Mouse (Mus musculus): Measurements from ENCODE around the gene Olfr9.
"Not testable (repeated sequence)": the region's sequence is repeated elsewhere in the genome, so short reads cannot be mapped to it uniquely, and the experiment has no call there.

Gene Olfr9

DNA sequence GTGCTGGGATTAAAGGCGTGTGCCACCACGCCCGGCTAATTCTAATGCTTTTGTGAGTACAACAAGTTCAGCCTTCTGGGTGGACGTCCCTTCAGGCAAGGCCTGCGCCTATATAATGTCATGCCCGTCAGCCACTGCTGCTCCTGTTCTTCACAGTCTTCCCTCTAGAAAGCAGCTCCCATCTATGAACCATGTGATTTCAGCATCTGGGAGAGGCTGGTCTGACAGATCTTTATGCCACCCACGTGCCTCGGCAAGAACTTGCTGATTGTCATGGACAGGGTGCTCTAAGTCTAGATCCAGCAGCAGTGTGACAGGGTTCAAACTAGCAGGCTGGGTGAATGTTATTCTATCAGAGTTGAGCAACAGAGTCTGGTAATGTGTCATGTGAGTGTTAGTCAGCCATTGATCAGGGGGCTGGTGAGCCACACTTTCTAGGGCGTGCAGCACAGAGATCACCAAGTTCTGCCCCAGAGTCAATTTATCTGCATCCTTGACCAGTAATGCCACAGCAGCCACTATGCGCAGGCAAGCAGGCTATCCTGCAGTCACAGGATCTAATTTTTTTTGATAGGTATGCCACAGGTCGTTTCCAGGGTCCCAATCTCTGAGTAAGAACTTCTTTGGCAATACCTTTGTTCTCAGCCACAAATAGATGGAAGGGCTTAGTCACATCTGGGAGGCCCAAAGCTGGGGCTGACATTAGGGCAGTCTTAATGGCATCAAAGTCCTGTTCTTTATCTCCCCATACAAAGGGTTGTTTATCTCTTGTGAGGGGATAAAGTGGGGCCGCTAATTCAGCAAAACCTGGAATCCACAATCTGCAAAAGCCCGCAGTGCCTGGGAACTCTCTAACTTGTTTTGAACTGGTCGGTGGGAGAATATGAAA lies 15.0 kb downstream of the Olfr9 start:
- in situ Hi-C loops (cut with MboI, MseI): no loop called here

DNA sequence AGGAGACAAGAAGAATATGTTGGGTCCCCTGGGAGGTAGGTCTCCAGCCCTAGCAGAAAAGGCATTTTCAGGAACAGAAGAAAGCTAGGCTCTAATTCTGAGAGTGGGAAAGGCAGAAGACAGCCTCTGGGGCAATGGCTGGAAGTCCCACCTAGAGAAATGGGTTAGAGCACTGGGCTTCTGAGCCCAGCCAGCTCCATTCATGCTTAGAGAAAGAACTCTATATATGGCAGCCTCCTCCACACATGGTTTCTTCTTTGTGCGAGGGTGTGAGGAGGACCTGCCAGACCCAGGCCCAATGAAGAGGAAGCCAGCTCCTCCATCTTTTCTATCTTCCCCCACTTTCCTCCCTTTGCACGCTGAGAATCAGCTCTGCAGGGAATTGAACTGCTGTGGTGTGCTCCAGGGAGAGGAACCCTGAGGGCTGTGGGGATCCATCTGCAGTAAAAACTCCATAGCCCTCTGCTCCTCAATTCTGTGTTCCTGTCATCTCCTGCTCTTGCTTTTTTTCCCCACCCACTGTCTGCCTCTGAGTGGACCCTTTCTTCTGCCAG lies 21.1 kb downstream of the Olfr9 start, which contains the start of gene Olfr763:
Gene Olfr763 (plus strand): TSS at position 504 of the 554 bp plus-strand sequence.
- in situ Hi-C loops (cut with MboI, MseI): no loop called here

DNA sequence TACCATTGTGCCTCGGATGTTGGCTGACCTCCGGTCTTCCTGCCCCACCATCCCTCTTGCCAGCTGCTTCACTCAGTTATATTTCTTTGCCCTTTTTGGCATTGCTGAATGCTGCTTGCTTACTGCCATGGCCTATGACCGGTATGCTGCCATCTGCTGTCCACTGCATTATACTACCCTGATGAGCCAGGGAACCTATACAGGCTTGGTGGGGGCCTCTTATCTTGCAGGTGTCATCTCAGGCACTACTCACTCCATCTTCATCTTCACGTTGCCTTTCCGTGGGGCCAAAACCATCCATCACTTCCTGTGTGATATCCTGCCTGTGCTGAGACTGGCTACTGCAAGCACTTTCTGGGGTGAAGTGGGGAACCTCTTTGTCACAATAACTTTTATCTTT lies 22.3 kb downstream of the Olfr9 start:
- in situ Hi-C loops (cut with MboI, MseI): not testable (repeated sequence)

DNA sequence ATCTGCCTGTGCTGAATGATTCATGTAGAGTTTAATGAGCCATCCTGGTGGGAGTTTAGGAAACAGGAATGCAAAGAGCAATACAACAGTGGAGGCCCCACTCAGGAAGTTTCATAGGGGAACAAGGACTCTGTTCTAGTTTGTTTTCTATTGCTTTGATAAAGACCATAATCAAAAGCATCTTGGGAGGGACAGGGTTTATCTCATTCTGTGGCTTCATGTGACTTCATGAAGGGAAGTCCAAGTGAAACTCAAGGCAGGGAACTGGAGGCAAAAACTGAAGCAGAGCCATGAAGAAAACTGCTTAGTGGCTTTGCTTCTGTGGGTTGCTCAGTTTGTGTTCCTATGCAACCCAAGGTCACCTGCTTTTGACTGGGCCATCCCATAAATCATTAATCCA lies 25.2 kb downstream of the Olfr9 start:
- in situ Hi-C loops (cut with MboI, MseI): no loop called here

DNA sequence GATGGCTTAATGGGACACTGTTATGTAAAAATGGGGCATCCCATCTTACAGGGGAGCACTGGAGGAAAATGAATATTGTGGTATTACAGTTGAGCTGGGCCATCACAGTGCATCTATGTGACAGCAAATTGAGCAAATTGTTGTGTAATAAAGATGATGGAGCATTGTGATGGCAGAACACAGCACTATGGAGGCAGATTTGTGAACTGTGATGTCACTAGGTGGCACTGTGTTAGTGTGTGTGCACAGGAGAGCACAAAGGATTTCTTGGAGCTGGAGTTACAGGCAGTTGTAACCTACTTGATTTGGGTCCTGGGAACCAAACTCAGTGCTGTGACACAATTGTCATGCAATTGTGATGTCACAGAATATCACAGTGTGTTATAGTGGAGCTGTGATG lies 34.1 kb downstream of the Olfr9 start:
- in situ Hi-C loops (cut with MboI, MseI): loop anchor here (10.0 kb wide), 1 partner anchor 471 kb away; the partner anchor contains the start of gene Olfr790

DNA sequence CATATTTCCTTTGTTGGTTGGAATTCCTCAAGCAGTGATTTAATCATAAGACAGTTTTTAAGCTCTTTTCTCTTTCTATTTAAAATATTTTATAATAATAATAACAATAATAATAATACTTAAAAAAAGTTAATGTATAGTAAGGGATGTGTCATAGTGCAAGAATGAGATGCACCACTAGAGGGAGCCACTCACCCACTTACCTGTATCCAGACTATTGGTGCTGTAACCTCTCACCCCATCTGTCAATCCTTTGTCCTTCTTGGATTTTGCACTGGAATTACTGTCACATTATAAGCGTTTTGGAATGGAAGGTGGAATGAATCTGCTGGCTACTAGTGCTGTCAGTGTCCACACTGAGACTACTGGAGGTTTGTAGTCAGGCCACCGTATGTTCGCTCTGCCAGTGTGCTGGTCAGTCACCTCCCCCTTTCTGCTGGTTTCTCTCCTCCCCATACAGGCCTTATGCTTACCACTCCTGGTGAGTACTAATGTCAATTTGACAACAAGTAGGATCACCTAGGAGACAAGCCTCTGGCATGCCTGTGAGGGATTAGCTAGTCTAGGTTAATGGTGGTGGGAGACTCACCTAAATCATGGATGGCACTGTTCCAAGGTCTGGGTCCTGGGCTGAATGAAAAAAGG lies 36.9 kb downstream of the Olfr9 start:
- in situ Hi-C loops (cut with MboI, MseI): loop anchor here (5.0 to 10.0 kb wide), 2 partner anchors 469 to 1066 kb away; partner anchors contain the start of gene Olfr790

DNA sequence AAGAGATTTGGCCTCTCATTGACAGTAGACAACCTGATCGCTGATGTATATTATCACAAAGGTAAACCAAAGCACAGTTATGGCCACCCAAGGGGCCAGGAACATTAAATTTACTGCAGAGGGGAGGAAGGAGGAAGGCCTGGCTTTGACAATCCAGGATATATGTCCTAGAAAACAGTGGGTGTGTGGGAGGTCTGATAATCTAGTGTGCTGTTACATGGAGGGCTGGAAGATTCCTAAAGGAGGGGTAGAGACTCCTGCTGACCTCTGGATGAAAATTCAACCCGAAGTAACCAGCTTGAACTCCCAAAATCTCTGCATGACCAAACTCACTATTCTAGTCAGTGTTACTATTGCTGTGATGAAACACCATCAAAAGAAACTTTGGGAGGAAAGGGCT lies 39.1 kb downstream of the Olfr9 start:
- in situ Hi-C loops (cut with MboI, MseI): loop anchor here (5.0 to 10.0 kb wide), 2 partner anchors 466 to 1064 kb away; partner anchors contain the start of gene Olfr790

DNA sequence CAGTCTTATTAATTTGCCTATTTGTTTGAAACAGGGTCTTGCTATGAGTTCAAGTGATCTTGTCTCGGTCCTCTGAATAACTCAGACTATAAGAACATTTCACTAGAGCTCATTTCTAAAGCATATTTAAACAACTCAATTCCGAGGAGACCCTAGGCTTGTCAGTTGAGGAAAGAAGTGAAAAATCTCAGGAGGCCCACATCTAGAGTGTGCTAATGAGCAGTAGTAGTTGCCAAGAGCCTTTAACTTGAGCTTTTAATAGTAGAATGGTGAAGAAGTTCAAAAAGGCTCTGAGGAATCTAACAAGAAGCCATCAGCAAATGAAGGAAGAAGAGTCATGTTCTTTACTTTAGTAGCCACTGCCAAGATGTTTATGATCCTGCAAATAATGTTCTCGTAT lies 50.6 kb downstream of the Olfr9 start, which contains the start of gene Olfr764-ps1:
Gene Olfr764-ps1 (minus strand): TSS at position 101 of the 400 bp plus-strand sequence.
- in situ Hi-C loops (cut with MboI, MseI): no loop called here

Data from T-helper 1 cell (primary cell).